Mouse (Mus musculus) liver, adult 2 months (tissue): Measurements from ENCODE around the gene A830018L16Rik.

Experiments used
- CTCF ChIP-seq: fragments of 200-500 bp; IDR thresholded peaks from 2 replicates; pipeline ENCODE4 v1.5.1; 2011; ENCODE audit warnings: low read depth, low read length, control low read depth
- POLR2A ChIP-seq: fragments of 200-500 bp; IDR thresholded peaks from 2 replicates; pipeline ENCODE4 v1.6.1; 2011; ENCODE audit warnings: low read length, control low read depth; ENCODE audit not compliant: insufficient read depth; ENCODE audit errors: extremely low read depth

GRCm38 (mm10) chr1:11650137-11650536 lies 236.2 kb downstream of the A830018L16Rik start:
- no peak for TF ChIP-seq POLR2A
- no peak for TF ChIP-seq CTCF
